Mouse (Mus musculus): ENCODE results near the gene Ndufa5.

The Ndufa5 gene

GRCm38 (mm10) chr6:24516197-24516596 is 11.6 kb downstream of the Ndufa5 start:
- DNase-seq: peak; percentile 36

- DNase-seq: peak; percentile 26
Measured at GRCm38 (mm10) chr6:24514552-24515284, 13.1 kb downstream of the Ndufa5 start, which contains the start of gene Iqub. Gene Iqub (minus strand): TSS chr6:24515067.

- DNase-seq: no peak
Measured at GRCm38 (mm10) chr6:24504141-24504540, 23.7 kb downstream of the Ndufa5 start.

GRCm38 (mm10) chr6:24490341-24490740 is 37.5 kb downstream of the Ndufa5 start:
- peak; percentile 10 for DNase-seq

GRCm38 (mm10) chr6:24486530-24486929 is 41.3 kb downstream of the Ndufa5 start:
- no peak for DNase-seq

- no peak for DNase-seq
Measured at GRCm38 (mm10) chr6:24470571-24471132, 57.2 kb downstream of the Ndufa5 start.

- no peak for DNase-seq
Measured at GRCm38 (mm10) chr6:24470135-24470534, 57.7 kb downstream of the Ndufa5 start.
